Mouse (Mus musculus): ENCODE measurements at regions not wholly inside any gene's neighbourhood (a gene's known extent, or its start where the extent isn't known, plus 50 kb on each side); places are given as distances from the start of the nearest gene placed in this dataset.
A peak's percentile ranks its signal among the peaks of the same experiment; 100 is the strongest.

GRCm38 (mm10) chr5:106229154-106229553 lies 228.8 kb downstream of the Barhl2 start:
- peak; percentile 17 for DNase-seq
- no peak overlapping the region for H3K27ac ChIP-seq (ENCODE audit: insufficient read depth, low read length)
- no peaks in the 10 kb centered on the region for H3K27me3 ChIP-seq (ENCODE audit: control insufficient read depth, insufficient read depth, low read length)
- no peak overlapping the region for H3K4me3 ChIP-seq (replicated peaks; ENCODE audit: insufficient read depth, low read depth, low read length)
- WGBS = 16% methylated on average over 3 of the region's 3 CpGs
- H3K4me1 ChIP-seq (ENCODE audit: control insufficient read depth, insufficient read depth, low read length) = peaks cover 3% of the 10 kb centered on the region
- TF ChIP-seq POLR2A (IDR thresholded peaks at IDR 0.05; ENCODE audit: borderline replicate concordance, insufficient read depth, low read length) (no peak), CTCF (IDR thresholded peaks at IDR 0.05; ENCODE audit: borderline replicate concordance, insufficient read depth, low read depth, low read length) (no peak)

GRCm38 (mm10) chr5:106224141-106224540 lies 233.8 kb downstream of the Barhl2 start:
- 32% methylated on average over 7 of the region's 7 CpGs for WGBS
- peaks cover 4% of the 10 kb centered on the region for H3K4me1 ChIP-seq (ENCODE audit: control insufficient read depth, insufficient read depth, low read length)
- TF ChIP-seq CTCF (IDR thresholded peaks at IDR 0.05; ENCODE audit: borderline replicate concordance, insufficient read depth, low read depth, low read length) (no peak), POLR2A (IDR thresholded peaks at IDR 0.05; ENCODE audit: borderline replicate concordance, insufficient read depth, low read length) (no peak)
- no peak for DNase-seq
- H3K4me3 ChIP-seq (replicated peaks; ENCODE audit: insufficient read depth, low read depth, low read length) = no peak overlapping the region
- H3K27me3 ChIP-seq (ENCODE audit: control insufficient read depth, insufficient read depth, low read length) = no peaks in the 10 kb centered on the region
- no peak overlapping the region for H3K27ac ChIP-seq (ENCODE audit: insufficient read depth, low read length)

GRCm38 (mm10) chr5:106209543-106209942 lies 248.4 kb downstream of the Barhl2 start:
- H3K27me3 ChIP-seq (ENCODE audit: control insufficient read depth, insufficient read depth, low read length) = no peaks in the 10 kb centered on the region
- 89% methylated on average over 5 of the region's 5 CpGs for WGBS
- TF ChIP-seq POLR2A (IDR thresholded peaks at IDR 0.05; ENCODE audit: borderline replicate concordance, insufficient read depth, low read length) (no peak), CTCF (IDR thresholded peaks at IDR 0.05; ENCODE audit: borderline replicate concordance, insufficient read depth, low read depth, low read length) (no peak)
- no peak overlapping the region for H3K27ac ChIP-seq (ENCODE audit: insufficient read depth, low read length)
- no peaks in the 10 kb centered on the region for H3K4me1 ChIP-seq (ENCODE audit: control insufficient read depth, insufficient read depth, low read length)
- H3K4me3 ChIP-seq (replicated peaks; ENCODE audit: insufficient read depth, low read depth, low read length) = no peak overlapping the region
- no peak for DNase-seq

- H3K4me1 ChIP-seq (ENCODE audit: control insufficient read depth, insufficient read depth, low read length) = no peaks in the 10 kb centered on the region
- WGBS = 86% methylated on average over 6 of the region's 6 CpGs
- H3K27ac ChIP-seq (ENCODE audit: insufficient read depth, low read length) = no peak overlapping the region
- no peak overlapping the region for H3K4me3 ChIP-seq (replicated peaks; ENCODE audit: insufficient read depth, low read depth, low read length)
- no peak for TF ChIP-seq CTCF (IDR thresholded peaks at IDR 0.05; ENCODE audit: borderline replicate concordance, insufficient read depth, low read depth, low read length)
- no peak for TF ChIP-seq POLR2A (IDR thresholded peaks at IDR 0.05; ENCODE audit: borderline replicate concordance, insufficient read depth, low read length)
- H3K27me3 ChIP-seq (ENCODE audit: control insufficient read depth, insufficient read depth, low read length) = no peaks in the 10 kb centered on the region
- DNase-seq = no peak
These were observed 250.3 kb downstream of the Barhl2 start for GRCm38 (mm10) chr5:106207706-106208105.

- Histone ChIP-seq H3K4me3 (replicated peaks; ENCODE audit: insufficient read depth, low read depth, low read length) (no peak overlapping the region), H3K4me1 (ENCODE audit: control insufficient read depth, insufficient read depth, low read length) (no peaks in the 10 kb centered on the region), H3K27ac (ENCODE audit: insufficient read depth, low read length) (no peak overlapping the region), H3K27me3 (ENCODE audit: control insufficient read depth, insufficient read depth, low read length) (no peaks in the 10 kb centered on the region)
- 51% methylated on average over 6 of the region's 6 CpGs for WGBS
- DNase-seq = no peak
- TF ChIP-seq CTCF (IDR thresholded peaks at IDR 0.05; ENCODE audit: borderline replicate concordance, insufficient read depth, low read depth, low read length) (no peak), POLR2A (IDR thresholded peaks at IDR 0.05; ENCODE audit: borderline replicate concordance, insufficient read depth, low read length) (no peak)
These were observed 252.2 kb downstream of the Barhl2 start for GRCm38 (mm10) chr5:106205724-106206123.

- H3K4me3 ChIP-seq (replicated peaks; ENCODE audit: insufficient read depth, low read depth, low read length) = no peak overlapping the region
These were observed 257.3 kb downstream of the Barhl2 start for GRCm38 (mm10) chr5:106200631-106201030.

GRCm38 (mm10) chr5:106199061-106199460 lies 258.9 kb downstream of the Barhl2 start:
- TF ChIP-seq POLR2A (IDR thresholded peaks at IDR 0.05; ENCODE audit: borderline replicate concordance, insufficient read depth, low read length) (no peak), CTCF (IDR thresholded peaks at IDR 0.05; ENCODE audit: borderline replicate concordance, insufficient read depth, low read depth, low read length) (no peak)
- WGBS = 11% methylated on average over 3 of the region's 3 CpGs
- H3K27me3 ChIP-seq (ENCODE audit: control insufficient read depth, insufficient read depth, low read length) = no peaks in the 10 kb centered on the region

More at GRCm38 (mm10) chr5:106200631-106201030, 257.3 kb downstream of the Barhl2 start:
- no peak overlapping the region for H3K27ac ChIP-seq (ENCODE audit: insufficient read depth, low read length)
- H3K4me1 ChIP-seq (ENCODE audit: control insufficient read depth, insufficient read depth, low read length) = no peaks in the 10 kb centered on the region
- no peak for DNase-seq
- no peak for TF ChIP-seq POLR2A (IDR thresholded peaks at IDR 0.05; ENCODE audit: borderline replicate concordance, insufficient read depth, low read length)
- TF ChIP-seq CTCF (IDR thresholded peaks at IDR 0.05; ENCODE audit: borderline replicate concordance, insufficient read depth, low read depth, low read length) = no peak
- H3K27me3 ChIP-seq (ENCODE audit: control insufficient read depth, insufficient read depth, low read length) = no peaks in the 10 kb centered on the region
- 96% methylated on average over 16 of the region's 16 CpGs for WGBS

GRCm38 (mm10) chr5:106191141-106191540 lies 266.8 kb downstream of the Barhl2 start:
- DNase-seq = no peak
- H3K27me3 ChIP-seq (ENCODE audit: control insufficient read depth, insufficient read depth, low read length) = no peaks in the 10 kb centered on the region
- H3K4me1 ChIP-seq (ENCODE audit: control insufficient read depth, insufficient read depth, low read length) = no peaks in the 10 kb centered on the region
- TF ChIP-seq POLR2A (IDR thresholded peaks at IDR 0.05; ENCODE audit: borderline replicate concordance, insufficient read depth, low read length) (no peak), CTCF (IDR thresholded peaks at IDR 0.05; ENCODE audit: borderline replicate concordance, insufficient read depth, low read depth, low read length) (no peak)
- 92% methylated on average over 11 of the region's 11 CpGs for WGBS
- no peak overlapping the region for H3K4me3 ChIP-seq (replicated peaks; ENCODE audit: insufficient read depth, low read depth, low read length)
- no peak overlapping the region for H3K27ac ChIP-seq (ENCODE audit: insufficient read depth, low read length)

More at GRCm38 (mm10) chr5:106199061-106199460, 258.9 kb downstream of the Barhl2 start:
- Histone ChIP-seq H3K4me1 (ENCODE audit: control insufficient read depth, insufficient read depth, low read length) (no peaks in the 10 kb centered on the region), H3K4me3 (replicated peaks; ENCODE audit: insufficient read depth, low read depth, low read length) (no peak overlapping the region), H3K27ac (ENCODE audit: insufficient read depth, low read length) (no peak overlapping the region)
- DNase-seq = peak in 1 of 2 experiments; percentile 14

Data from cerebellum, adult 2 months (tissue).